1 mouse cellular context compared by ENCODE assay signal in genomic region chr11:78165761-78166109, GRCm38 (mm10).
TF ChIP-seq lines count a peak whose summit lies in the region.

No protein-coding gene starts in this region.

TF ChIP-seq in CH12.LX, 34 proteins besides CTCF, POLR2A, EP300 and RAD21:
- TF ChIP-seq MYC (IDR thresholded peaks at IDR 0.05; ENCODE audit: low read depth, low read length) (no peak), POLR2AphosphoS2 (IDR thresholded peaks at IDR 0.05; ENCODE audit: low read depth, low read length) (0 out of 2 replicates have a peak, but pooled peaks have one; percentile 9)
